Mouse (Mus musculus): ENCODE measurements around the gene Dok5. TPM values are rescaled to one million over a fixed set of nuclear protein-coding genes. Genes with fewer than 3 reads are reported as not detected.

Dok5 gene
- total and polyA plus RNA-seq, 3 experiments = not detected

DNA sequence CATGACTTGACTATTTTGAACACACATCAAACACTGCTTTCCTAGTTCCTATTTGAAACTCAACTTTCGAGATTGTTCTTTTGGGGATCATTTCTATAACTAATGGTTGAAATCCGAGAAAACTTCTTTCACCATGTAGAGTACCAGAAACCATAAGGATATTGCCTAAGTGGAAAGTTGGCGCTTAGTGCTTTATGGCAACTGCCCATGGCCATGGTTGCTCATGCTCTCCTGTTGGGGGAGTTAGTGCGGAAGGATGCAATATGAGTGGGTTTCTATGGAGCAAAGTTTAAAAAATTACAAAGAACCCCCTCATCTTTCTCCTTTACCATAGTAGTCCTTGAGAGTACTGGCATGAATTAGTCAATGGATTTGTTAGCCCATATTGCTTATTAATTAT, 192.5 kb downstream of the Dok5 start:
- Histone ChIP-seq H3K9me3 (replicated peaks; ENCODE audit: insufficient read depth, low read length) (no peaks in the 10 kb centered on the region), H3K27ac (ENCODE audit: control insufficient read depth, low read depth, low read length) (no peak overlapping the region), H3K4me1 (ENCODE audit: control insufficient read depth in 1 of 2, insufficient read depth in 2 of 2, low read length in 2 of 2) (no peaks in the 10 kb centered on the region), H3K9ac (ENCODE audit: control insufficient read depth, low read depth, low read length, poor library complexity, severe bottlenecking) (no peak overlapping the region), H3K36me3 (ENCODE audit: control insufficient read depth in 1 of 2, insufficient read depth in 2 of 2, low read length in 2 of 2) (no peaks in the 10 kb centered on the region), H3K4me3 (ENCODE audit: control insufficient read depth in 1 of 2, insufficient read depth in 1 of 2, low read depth in 2 of 2, low read length in 2 of 2) (no peak overlapping the region), H3K79me2 (ENCODE audit: control insufficient read depth, insufficient read depth, low read length, poor library complexity) (no peaks in the 10 kb centered on the region), H3K27me3 (ENCODE audit: control insufficient read depth in 1 of 2, insufficient read depth in 2 of 2, low read length in 2 of 2) (no peaks in the 10 kb centered on the region)
- no peak for TF ChIP-seq NRF1 (IDR thresholded peaks at IDR 0.05; ENCODE audit: insufficient read depth, low read depth, low read length, poor library complexity, severe bottlenecking)
- no peak for TF ChIP-seq RCOR1 (IDR thresholded peaks at IDR 0.05; ENCODE audit: low read depth, low read length)
- no peak for TF ChIP-seq USF2 (IDR thresholded peaks at IDR 0.05; ENCODE audit: borderline replicate concordance in 1 of 2, insufficient read depth in 1 of 2, low read depth in 1 of 2, low read length in 2 of 2)
- no peak for TF ChIP-seq SIN3A (IDR thresholded peaks at IDR 0.05; ENCODE audit: low read length)
- no peak for TF ChIP-seq BHLHE40 (IDR thresholded peaks at IDR 0.05; ENCODE audit: borderline replicate concordance, low read depth, low read length)
- no peak for TF ChIP-seq CHD2 (IDR thresholded peaks at IDR 0.05; ENCODE audit: low read length)
- no peak for TF ChIP-seq RAD21 (IDR thresholded peaks at IDR 0.05; ENCODE audit: low read depth, low read length)
- no peak for TF ChIP-seq ZC3H11A (IDR thresholded peaks at IDR 0.05; ENCODE audit: low read depth, low read length)
- no peak for TF ChIP-seq KAT2A (conservative IDR thresholded peaks at IDR 0.05; ENCODE audit: low read depth, low read length)
- no peak for TF ChIP-seq ETS1 (IDR thresholded peaks at IDR 0.05; ENCODE audit: low read depth, low read length)
- no peak for TF ChIP-seq ELF1 (IDR thresholded peaks at IDR 0.05; ENCODE audit: low read depth, low read length)
- no peak for TF ChIP-seq POLR2AphosphoS5 (IDR thresholded peaks at IDR 0.05; ENCODE audit: borderline replicate concordance, low read depth, low read length)
- TF ChIP-seq MAZ (IDR thresholded peaks at IDR 0.05; ENCODE audit: low read depth, low read length) = no peak
- no peak for TF ChIP-seq USF1 (IDR thresholded peaks at IDR 0.05; ENCODE audit: low read depth, low read length)
- no peak for TF ChIP-seq POLR2AphosphoS2 (IDR thresholded peaks at IDR 0.05; ENCODE audit: low read length)
- TF ChIP-seq JUND (IDR thresholded peaks at IDR 0.05; ENCODE audit: low read depth, low read length) = no peak
- TF ChIP-seq MAX (IDR thresholded peaks at IDR 0.05; ENCODE audit: low read length) = no peak
- no peak for TF ChIP-seq EP300 (IDR thresholded peaks at IDR 0.05; ENCODE audit: low read depth in 1 of 2, low read length in 2 of 2)
- TF ChIP-seq SMC3 (IDR thresholded peaks at IDR 0.05; ENCODE audit: low read depth, low read length) = no peak
- no peak for TF ChIP-seq CHD1 (IDR thresholded peaks at IDR 0.05; ENCODE audit: low read depth, low read length)
- DNase-seq (ENCODE audit: low read depth, low spot score) = no peak

- no peaks in the 10 kb centered on the region for H3K36me3 ChIP-seq (ENCODE audit: control insufficient read depth in 1 of 2, insufficient read depth in 2 of 2, low read length in 2 of 2)
- DNase-seq (ENCODE audit: low read depth, low spot score) = no peak
- H3K9ac ChIP-seq (ENCODE audit: control insufficient read depth, low read depth, low read length, poor library complexity, severe bottlenecking) = no peak overlapping the region
- no peaks in the 10 kb centered on the region for H3K79me2 ChIP-seq (ENCODE audit: control insufficient read depth, insufficient read depth, low read length, poor library complexity)
- TF ChIP-seq RAD21 (IDR thresholded peaks at IDR 0.05; ENCODE audit: low read depth, low read length) (no peak), TAL1 (IDR thresholded peaks at IDR 0.05; ENCODE audit: low read length) (no peak), TCF12 (IDR thresholded peaks at IDR 0.05; ENCODE audit: low read depth, low read length) (no peak), UBTF (IDR thresholded peaks at IDR 0.05; ENCODE audit: borderline replicate concordance, insufficient read depth, low read depth, low read length) (no peak)
- no peaks in the 10 kb centered on the region for H3K9me3 ChIP-seq (replicated peaks; ENCODE audit: insufficient read depth, low read length)
- no peaks in the 10 kb centered on the region for H3K27me3 ChIP-seq (ENCODE audit: control insufficient read depth in 1 of 2, insufficient read depth in 2 of 2, low read length in 2 of 2)
- no peak overlapping the region for H3K4me3 ChIP-seq (ENCODE audit: control insufficient read depth in 1 of 2, insufficient read depth in 1 of 2, low read depth in 2 of 2, low read length in 2 of 2)
- H3K27ac ChIP-seq (ENCODE audit: control insufficient read depth, low read depth, low read length) = no peak overlapping the region
- no peaks in the 10 kb centered on the region for H3K4me1 ChIP-seq (ENCODE audit: control insufficient read depth in 1 of 2, insufficient read depth in 2 of 2, low read length in 2 of 2)
Measured at GRCm38 (mm10) chr2:170926237-170926636, 194.6 kb downstream of the Dok5 start.
